Mouse (Mus musculus): Measurements from ENCODE around the gene Rsph9. TPM values are rescaled to one million over a fixed set of nuclear protein-coding genes. Genes with fewer than 3 reads are reported as not detected.

Rsph9 gene
- polyA plus RNA-seq, 1 experiment from 2014 or later = 18.8 TPM

- Histone ChIP-seq H3K27ac (no peak overlapping the region), H3K4me2 (ENCODE audit: low read length) (no peak overlapping the region), H3K36me3 (ENCODE audit: insufficient read depth, low read length) (peaks cover 74% of the 10 kb centered on the region), H3K9ac (ENCODE audit: low read depth, low read length) (no peak overlapping the region), H3K4me3 (replicated peaks; ENCODE audit: low read depth, low read length) (no peak overlapping the region), H3K9me3 (replicated peaks; ENCODE audit: low read length) (no peaks in the 10 kb centered on the region), H3K27me3 (ENCODE audit: insufficient read depth, low read length) (no peaks in the 10 kb centered on the region), H3K4me1 (replicated peaks; ENCODE audit: insufficient read depth, low read length) (peaks cover 1% of the 10 kb centered on the region; the same call in 1 of the 2 replicates)
- TF ChIP-seq CTCF (IDR thresholded peaks at IDR 0.05; ENCODE audit: low read depth) = no peak
- WGBS = 92% methylated on average over 4 of the region's 4 CpGs
- ATAC-seq (replicated peaks; ENCODE audit: low FRiP score, low read depth) (no peak), DNase-seq (ENCODE audit: low spot score) (no peak)
Measured at GRCm38 (mm10) chr17:46123285-46123684, 20.7 kb downstream of the Rsph9 start.

- H3K27ac ChIP-seq = no peak overlapping the region
- H3K36me3 ChIP-seq (ENCODE audit: insufficient read depth, low read length) = peaks cover 74% of the 10 kb centered on the region
- DNase-seq (ENCODE audit: low spot score) = no peak
- H3K9ac ChIP-seq (ENCODE audit: low read depth, low read length) = no peak overlapping the region
- no peaks in the 10 kb centered on the region for H3K27me3 ChIP-seq (ENCODE audit: insufficient read depth, low read length)
- H3K4me2 ChIP-seq (ENCODE audit: low read length) = no peak overlapping the region
- H3K9me3 ChIP-seq (replicated peaks; ENCODE audit: low read length) = no peaks in the 10 kb centered on the region
- H3K4me3 ChIP-seq (replicated peaks; ENCODE audit: low read depth, low read length) = no peak overlapping the region
- peaks cover 4% of the 10 kb centered on the region; the same call in 1 of the 2 replicates for H3K4me1 ChIP-seq (replicated peaks; ENCODE audit: insufficient read depth, low read length)
- no peak for ATAC-seq (replicated peaks; ENCODE audit: low FRiP score, low read depth)
- no peak for TF ChIP-seq CTCF (IDR thresholded peaks at IDR 0.05; ENCODE audit: low read depth)
- WGBS = 96% methylated on average over 4 of the region's 4 CpGs
Measured at GRCm38 (mm10) chr17:46122791-46123190, 21.2 kb downstream of the Rsph9 start.

DNA sequence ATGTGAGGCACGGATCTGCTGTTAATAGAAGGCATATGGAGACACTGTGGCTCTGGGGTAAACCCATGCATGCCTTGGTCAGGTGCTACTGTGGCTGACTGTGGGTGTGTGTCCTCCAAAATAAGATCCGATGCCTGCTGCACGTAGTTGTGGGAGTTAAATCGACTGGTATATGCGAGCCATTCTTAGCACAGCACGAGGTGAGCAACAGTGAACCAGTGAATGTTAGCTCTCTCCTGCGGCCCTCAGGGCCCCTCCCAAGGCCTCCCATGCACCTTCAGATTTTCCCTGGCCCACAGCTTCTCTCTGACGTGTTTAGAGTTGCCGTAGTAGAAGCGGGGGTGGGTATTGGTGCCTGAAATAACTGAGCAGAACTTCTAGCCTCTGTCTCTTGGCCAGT, 24.4 kb downstream of the Rsph9 start:
- Histone ChIP-seq H3K27ac (no peak overlapping the region), H3K9me3 (replicated peaks; ENCODE audit: low read length) (no peaks in the 10 kb centered on the region), H3K4me2 (ENCODE audit: low read length) (no peak overlapping the region), H3K9ac (ENCODE audit: low read depth, low read length) (no peak overlapping the region), H3K4me1 (replicated peaks; ENCODE audit: insufficient read depth, low read length) (peaks cover 4% of the 10 kb centered on the region; the same call in 1 of the 2 replicates), H3K27me3 (ENCODE audit: insufficient read depth, low read length) (no peaks in the 10 kb centered on the region), H3K36me3 (ENCODE audit: insufficient read depth, low read length) (peaks cover 50% of the 10 kb centered on the region), H3K4me3 (replicated peaks; ENCODE audit: low read depth, low read length) (no peak overlapping the region)
- TF ChIP-seq CTCF (IDR thresholded peaks at IDR 0.05; ENCODE audit: low read depth) = no peak
- ATAC-seq (replicated peaks; ENCODE audit: low FRiP score, low read depth) (no peak), DNase-seq (ENCODE audit: low spot score) (no peak)
- 91% methylated on average over 10 of the region's 10 CpGs for WGBS

DNA sequence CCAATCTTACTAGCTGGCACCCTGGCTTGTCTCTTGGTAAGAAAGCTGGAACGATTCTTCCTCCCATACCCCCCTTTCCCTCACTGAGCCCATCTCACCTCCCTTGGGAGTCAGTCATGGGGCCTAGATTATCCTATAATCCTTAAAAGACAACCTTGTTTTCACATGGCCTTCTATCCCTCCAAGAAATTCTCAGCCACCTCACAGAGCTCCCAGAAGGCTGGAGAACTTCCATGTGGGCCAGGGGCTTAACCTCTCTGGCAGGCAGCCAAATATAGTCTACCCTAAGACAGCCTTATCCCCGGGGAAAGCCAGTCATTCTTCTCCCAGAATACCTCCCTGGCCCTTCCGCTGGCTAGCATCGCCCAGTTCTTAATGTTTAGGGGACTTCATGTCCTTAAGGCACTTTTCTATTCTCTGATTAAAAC, 25.6 kb downstream of the Rsph9 start:
- Histone ChIP-seq H3K4me2 (ENCODE audit: low read length) (no peak overlapping the region), H3K36me3 (ENCODE audit: insufficient read depth, low read length) (peaks cover 46% of the 10 kb centered on the region), H3K4me3 (replicated peaks; ENCODE audit: low read depth, low read length) (no peak overlapping the region), H3K27me3 (ENCODE audit: insufficient read depth, low read length) (no peaks in the 10 kb centered on the region), H3K9me3 (replicated peaks; ENCODE audit: low read length) (no peaks in the 10 kb centered on the region), H3K4me1 (replicated peaks; ENCODE audit: insufficient read depth, low read length) (peaks cover 4% of the 10 kb centered on the region; the same call in 1 of the 2 replicates), H3K9ac (ENCODE audit: low read depth, low read length) (no peak overlapping the region), H3K27ac (peak overlapping the region; percentile 44; the same call in 1 of the 2 replicates)
- ATAC-seq (replicated peaks; ENCODE audit: low FRiP score, low read depth) (no peak), DNase-seq (ENCODE audit: low spot score) (no peak)
- WGBS = 57% methylated on average over 4 of the region's 4 CpGs
- no peak for TF ChIP-seq CTCF (IDR thresholded peaks at IDR 0.05; ENCODE audit: low read depth)

GRCm38 (mm10) chr17:46117623-46118422, 26.2 kb downstream of the Rsph9 start:
- H3K4me3 ChIP-seq (replicated peaks; ENCODE audit: low read depth, low read length) = no peak overlapping the region
- ATAC-seq (replicated peaks; ENCODE audit: low FRiP score, low read depth) = no peak
- peak overlapping the region; percentile 44; the same call in 1 of the 2 replicates for H3K27ac ChIP-seq
- no peaks in the 10 kb centered on the region for H3K27me3 ChIP-seq (ENCODE audit: insufficient read depth, low read length)
- no peak overlapping the region for H3K9ac ChIP-seq (ENCODE audit: low read depth, low read length)
- 31% methylated on average over 13 of the region's 13 CpGs for WGBS
- no peak overlapping the region for H3K4me2 ChIP-seq (ENCODE audit: low read length)
- TF ChIP-seq CTCF (IDR thresholded peaks at IDR 0.05; ENCODE audit: low read depth) = no peak
- H3K9me3 ChIP-seq (replicated peaks; ENCODE audit: low read length) = no peaks in the 10 kb centered on the region
- DNase-seq (ENCODE audit: low spot score) = peak; percentile 46
- peaks cover 40% of the 10 kb centered on the region for H3K36me3 ChIP-seq (ENCODE audit: insufficient read depth, low read length)
- H3K4me1 ChIP-seq (replicated peaks; ENCODE audit: insufficient read depth, low read length) = peaks cover 4% of the 10 kb centered on the region; the same call in 1 of the 2 replicates

DNA sequence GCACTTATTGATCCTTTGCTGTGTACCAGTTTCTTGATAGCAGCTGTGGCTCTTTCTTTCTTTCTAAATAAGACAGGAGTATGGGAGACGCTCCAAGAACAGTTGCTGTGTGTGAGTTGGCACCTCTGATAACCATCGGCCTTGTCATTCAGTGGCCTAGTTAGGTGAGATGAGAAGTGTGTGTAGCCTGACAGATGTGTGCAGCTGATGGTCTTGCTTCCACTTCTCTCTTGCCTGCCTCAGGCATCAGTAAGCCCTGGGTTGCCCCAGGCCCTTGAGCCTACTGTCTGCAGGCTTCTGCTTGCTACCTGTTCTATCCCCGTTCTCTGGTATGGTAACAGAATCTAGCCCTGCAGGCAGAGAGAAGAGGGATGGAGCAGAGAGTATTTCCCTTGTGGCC, 27.1 kb downstream of the Rsph9 start:
- Histone ChIP-seq H3K9ac (ENCODE audit: low read depth, low read length) (no peak overlapping the region), H3K4me3 (replicated peaks; ENCODE audit: low read depth, low read length) (no peak overlapping the region), H3K9me3 (replicated peaks; ENCODE audit: low read length) (no peaks in the 10 kb centered on the region), H3K36me3 (ENCODE audit: insufficient read depth, low read length) (peaks cover 33% of the 10 kb centered on the region), H3K27me3 (ENCODE audit: insufficient read depth, low read length) (no peaks in the 10 kb centered on the region), H3K4me2 (ENCODE audit: low read length) (no peak overlapping the region), H3K4me1 (replicated peaks; ENCODE audit: insufficient read depth, low read length) (peaks cover 4% of the 10 kb centered on the region; the same call in 1 of the 2 replicates), H3K27ac (no peak overlapping the region)
- ATAC-seq (replicated peaks; ENCODE audit: low FRiP score, low read depth) (no peak), DNase-seq (ENCODE audit: low spot score) (no peak)
- 89% methylated on average over 3 of the region's 3 CpGs for WGBS
- TF ChIP-seq CTCF (IDR thresholded peaks at IDR 0.05; ENCODE audit: low read depth) = no peak

All from kidney, postnatal 0 days (tissue).